Mouse (Mus musculus) heart, adult 9 months (tissue): ENCODE data around the gene Gm10974.

Experiments used
- DNase-seq, 2 experiments: peaks; one replicate each; pipeline ENCODE4 v3.0.0; 2022; ENCODE audit warnings: low spot score in 2 of 2

The Gm10974 gene

GRCm38 (mm10) chr7:66358461-66358860 is 7.2 kb upstream of the Gm10974 start:
- no peak for DNase-seq

- no peak for DNase-seq
Observed at GRCm38 (mm10) chr7:66359044-66359443, 6.7 kb upstream of the Gm10974 start.

GRCm38 (mm10) chr7:66364491-66364890 is 1.2 kb upstream of the Gm10974 start:
- DNase-seq: no peak

- DNase-seq: peak; percentile 21 to 24
Observed at GRCm38 (mm10) chr7:66365411-66365810, 294 bp upstream of the Gm10974 start.

- DNase-seq: peak; percentile 25 to 46
Observed at GRCm38 (mm10) chr7:66369071-66369933, 3.6 kb downstream of the Gm10974 start.

- DNase-seq: no peak
Observed at GRCm38 (mm10) chr7:66369934-66370445, 4.3 kb downstream of the Gm10974 start.

- no peak for DNase-seq
Observed at GRCm38 (mm10) chr7:66370970-66371369, 5.3 kb downstream of the Gm10974 start.

GRCm38 (mm10) chr7:66373391-66373790 is 7.7 kb downstream of the Gm10974 start:
- DNase-seq: no peak

GRCm38 (mm10) chr7:66375736-66376135 is 10.0 kb downstream of the Gm10974 start:
- no peak for DNase-seq

- DNase-seq: no peak
Observed at GRCm38 (mm10) chr7:66376560-66376959, 10.9 kb downstream of the Gm10974 start.

GRCm38 (mm10) chr7:66384213-66384612 is 18.5 kb downstream of the Gm10974 start:
- DNase-seq: peak in 1 of 2 experiments; percentile 29

- no peak for DNase-seq
Observed at GRCm38 (mm10) chr7:66384891-66385290, 19.2 kb downstream of the Gm10974 start.

GRCm38 (mm10) chr7:66385826-66386225 is 20.1 kb downstream of the Gm10974 start:
- no peak for DNase-seq

- no peak for DNase-seq
Observed at GRCm38 (mm10) chr7:66386411-66386810, 20.7 kb downstream of the Gm10974 start.

GRCm38 (mm10) chr7:66387419-66387812 is 21.7 kb downstream of the Gm10974 start:
- DNase-seq: no peak

- peak; percentile 60 to 70 for DNase-seq
Observed at GRCm38 (mm10) chr7:66387813-66388521, 22.3 kb downstream of the Gm10974 start, which contains the start of gene Lrrk1. Gene Lrrk1 (minus strand): TSS chr7:66388350.

- peak; percentile 83 to 85 for DNase-seq
Observed at GRCm38 (mm10) chr7:66388621-66389532, 23.2 kb downstream of the Gm10974 start.

- no peak for DNase-seq
Observed at GRCm38 (mm10) chr7:66397288-66397687, 31.6 kb downstream of the Gm10974 start.

- no peak for DNase-seq
Observed at GRCm38 (mm10) chr7:66401605-66402004, 35.9 kb downstream of the Gm10974 start.

GRCm38 (mm10) chr7:66402876-66403275 is 37.2 kb downstream of the Gm10974 start:
- DNase-seq: no peak

- no peak for DNase-seq
Observed at GRCm38 (mm10) chr7:66404141-66404540, 38.4 kb downstream of the Gm10974 start.
